In genomic region chr3:136833893-136834292, GRCm38 (mm10) we compare ENCODE assay signal across 9 mouse cellular contexts.
DNase-seq lines count a peak whose midpoint lies in the region; ATAC-seq and TF ChIP-seq lines count a peak whose summit lies in the region.
"Had no signal": no experiment of that assay in that cellular context is flagged by ENCODE, and none has a peak within 500 bp of the region (broad histone marks: within the 10 kb centered on the region; RNA-seq: fewer than 3 reads in every experiment).

No protein-coding gene starts in this region.

- TF ChIP-seq CTCF in cerebellum, adult 2 months (IDR thresholded peaks at IDR 0.05; ENCODE audit: borderline replicate concordance, insufficient read depth, low read depth, low read length): no peak; the same call in 1 of the 2 replicates
- TF ChIP-seq CTCF in lung, postnatal 0 days (IDR thresholded peaks at IDR 0.05): no peak; the same call in 1 of the 2 replicates

- H3K9me3 ChIP-seq in hindbrain, embryonic 12.5 days (replicated peaks): no peaks in the 10 kb centered on the region
- no peaks in the 10 kb centered on the region for H3K9me3 ChIP-seq in lung, postnatal 0 days (ENCODE audit: low read length)

- no peak for TF ChIP-seq POLR2A in cerebellum, adult 2 months (IDR thresholded peaks at IDR 0.05; ENCODE audit: borderline replicate concordance, insufficient read depth, low read length)

- peak; percentile 24; the same call in 1 of the 2 replicates for ATAC-seq in hindbrain, embryonic 12.5 days (ENCODE audit: low FRiP score)
- peak; percentile 41 for ATAC-seq in lung, postnatal 0 days
- ATAC-seq in monocyte, adult 5-6 weeks (replicated peaks; ENCODE audit: insufficient number of reproducible peaks, low FRiP score, low TSS enrichment, poor library complexity, severe bottlenecking): no peak

- peaks cover 34% of the 10 kb centered on the region for H3K4me1 ChIP-seq in cerebellum, adult 2 months (ENCODE audit: control insufficient read depth, insufficient read depth, low read length)
- H3K4me1 ChIP-seq in hindbrain, embryonic 12.5 days: peaks cover 52% of the 10 kb centered on the region
- H3K4me1 ChIP-seq in lung, postnatal 0 days (ENCODE audit: insufficient read depth, low read depth, low read length): peaks cover 6% of the 10 kb centered on the region; the same call in 1 of the 2 replicates

- 2% methylated on average over 5 of the region's 5 CpGs for WGBS in cerebellum, adult 2 months
- 4% methylated on average over 5 of the region's 5 CpGs for WGBS in hindbrain, embryonic 12.5 days
- 6% methylated on average over 5 of the region's 5 CpGs for WGBS in lung, postnatal 0 days

- peak overlapping the region; percentile 85 for H3K27ac ChIP-seq in cerebellum, adult 2 months (ENCODE audit: insufficient read depth, low read length)
- H3K27ac ChIP-seq in hindbrain, embryonic 12.5 days: peak overlapping the region; percentile 26; the same call in 1 of the 2 replicates
- H3K27ac ChIP-seq in lung, postnatal 0 days (ENCODE audit: low read length): peak overlapping the region; percentile 20; the same call in 1 of the 2 replicates
- H3K27ac ChIP-seq: macrophage had no signal

- DNase-seq in kidney, adult 18-20 months: peak; percentile 9
- no peak for DNase-seq in kidney, adult 9 months
- DNase-seq in cerebellum, adult 2 months: peak; percentile 72 to 83
- peak; percentile 12 for DNase-seq in forelimb bud, embryonic 11.5 days (ENCODE audit: low read depth, low spot score)
- peak; percentile 43 for DNase-seq in lung, postnatal 0 days (ENCODE audit: low spot score)
- no peak for DNase-seq in layer of hippocampus, adult 9-11 months

- H3K9ac ChIP-seq in hindbrain, embryonic 12.5 days: no peak overlapping the region
- H3K9ac ChIP-seq in lung, postnatal 0 days (replicated peaks; ENCODE audit: low read depth): no peak overlapping the region

- peak overlapping the region; percentile 30 for H3K4me2 ChIP-seq in hindbrain, embryonic 12.5 days (replicated peaks)
- no peak overlapping the region for H3K4me2 ChIP-seq in lung, postnatal 0 days (replicated peaks; ENCODE audit: low read depth, low read length)

- H3K4me3 ChIP-seq in cerebellum, adult 2 months (replicated peaks; ENCODE audit: insufficient read depth, low read depth, low read length): peak overlapping the region; percentile 15
- no peak overlapping the region for H3K4me3 ChIP-seq in hindbrain, embryonic 12.5 days
- H3K4me3 ChIP-seq in lung, postnatal 0 days (ENCODE audit: low read depth, low read length): no peak overlapping the region

- H3K36me3 ChIP-seq in hindbrain, embryonic 12.5 days: no peaks in the 10 kb centered on the region
- no peaks in the 10 kb centered on the region for H3K36me3 ChIP-seq in lung, postnatal 0 days (ENCODE audit: insufficient read depth, low read length)

- TF ChIP-seq EP300 in lung, postnatal 0 days (IDR thresholded peaks at IDR 0.05): no peak

- H3K27me3 ChIP-seq in cerebellum, adult 2 months (ENCODE audit: control insufficient read depth, insufficient read depth, low read length): no peaks in the 10 kb centered on the region
- no peaks in the 10 kb centered on the region for H3K27me3 ChIP-seq in hindbrain, embryonic 12.5 days
- H3K27me3 ChIP-seq in lung, postnatal 0 days (replicated peaks; ENCODE audit: insufficient read depth, low read length): no peaks in the 10 kb centered on the region

Comparison
In these comparisons a context has a peak if more than half of its experiments do, and no peak if none do; other contexts are left out.
1. DNase-seq: peak in kidney, adult 18-20 months (single experiment), cerebellum, adult 2 months (2 of 2), forelimb bud, embryonic 11.5 days (single experiment) and lung, postnatal 0 days (single experiment); none in kidney, adult 9 months (single experiment) and layer of hippocampus, adult 9-11 months (single experiment).
2. H3K27ac ChIP-seq: peak in every context shown above with its lines; median percentile 85 in cerebellum, adult 2 months; 26 in hindbrain, embryonic 12.5 days; 20 in lung, postnatal 0 days.